Mouse (Mus musculus): ENCODE data around the gene Liph. TPM values are rescaled to one million over a fixed set of nuclear protein-coding genes. Genes with fewer than 3 reads are reported as not detected.

Gene Liph
- total and polyA plus RNA-seq, 3 experiments: 0.11 TPM; not detected in 2

GRCm38 (mm10) chr16:22015569-22015968 lies 20.1 kb upstream of the Liph start:
- Histone ChIP-seq H3K9me3 (replicated peaks) (no peaks in the 10 kb centered on the region), H3K27me3 (ENCODE audit: insufficient read depth, low read length) (no peaks in the 10 kb centered on the region), H3K4me3 (ENCODE audit: low read depth, low read length) (no peak overlapping the region), H3K36me3 (replicated peaks) (peaks cover 76% of the 10 kb centered on the region), H3K4me1 (ENCODE audit: insufficient read depth, low read depth, low read length) (peaks cover 23% of the 10 kb centered on the region)
- ATAC-seq (ENCODE audit: extremely low read depth, insufficient number of reproducible peaks, low FRiP score, poor library complexity, severe bottlenecking): no peak
- no peak for DNase-seq (ENCODE audit: low spot score)
- TF ChIP-seq POLR2AphosphoS5 (IDR thresholded peaks at IDR 0.05; ENCODE audit: insufficient replicate concordance, low read depth, low read length) (no peak), GATA2 (IDR thresholded peaks at IDR 0.05; ENCODE audit: borderline replicate concordance, low read depth, low read length) (no peak), TAL1 (conservative IDR thresholded peaks at IDR 0.05; ENCODE audit: low read depth, low read length) (no peak), CTCF (IDR thresholded peaks at IDR 0.05; ENCODE audit: low read depth, low read length) (no peak), GATA1 (IDR thresholded peaks at IDR 0.05; ENCODE audit: borderline replicate concordance, low read length) (no peak)

- Histone ChIP-seq H3K27me3 (ENCODE audit: insufficient read depth, low read length) (peaks cover 11% of the 10 kb centered on the region), H3K4me3 (ENCODE audit: low read depth, low read length) (peak overlapping the region; percentile 95), H3K9me3 (replicated peaks) (no peaks in the 10 kb centered on the region), H3K4me1 (ENCODE audit: insufficient read depth, low read depth, low read length) (peaks cover 31% of the 10 kb centered on the region), H3K36me3 (replicated peaks) (peaks cover 25% of the 10 kb centered on the region)
- DNase-seq (ENCODE audit: low spot score) (peak; percentile 11), ATAC-seq (ENCODE audit: extremely low read depth, insufficient number of reproducible peaks, low FRiP score, poor library complexity, severe bottlenecking) (no peak)
- TF ChIP-seq GATA1 (IDR thresholded peaks at IDR 0.05; ENCODE audit: borderline replicate concordance, low read length): no peak
- TF ChIP-seq POLR2AphosphoS5 (IDR thresholded peaks at IDR 0.05; ENCODE audit: insufficient replicate concordance, low read depth, low read length): no peak
- TF ChIP-seq GATA2 (IDR thresholded peaks at IDR 0.05; ENCODE audit: borderline replicate concordance, low read depth, low read length): no peak
- no peak for TF ChIP-seq TAL1 (conservative IDR thresholded peaks at IDR 0.05; ENCODE audit: low read depth, low read length)
- no peak for TF ChIP-seq CTCF (IDR thresholded peaks at IDR 0.05; ENCODE audit: low read depth, low read length)
These were observed 14.1 kb upstream of the Liph start for GRCm38 (mm10) chr16:22009596-22009995.

- peak; percentile 86 for DNase-seq (ENCODE audit: low spot score)
- Histone ChIP-seq H3K9me3 (replicated peaks) (no peaks in the 10 kb centered on the region), H3K36me3 (replicated peaks) (peaks cover 22% of the 10 kb centered on the region), H3K4me3 (ENCODE audit: low read depth, low read length) (peak within 1 kb of the TSS; percentile 95), H3K4me1 (ENCODE audit: insufficient read depth, low read depth, low read length) (peaks cover 31% of the 10 kb centered on the region), H3K27me3 (ENCODE audit: insufficient read depth, low read length) (peaks cover 11% of the 10 kb centered on the region)
- peak; percentile 99 for ATAC-seq (ENCODE audit: extremely low read depth, insufficient number of reproducible peaks, low FRiP score, poor library complexity, severe bottlenecking)
- TF ChIP-seq CTCF (IDR thresholded peaks at IDR 0.05; ENCODE audit: low read depth, low read length) (no peak), POLR2AphosphoS5 (IDR thresholded peaks at IDR 0.05; ENCODE audit: insufficient replicate concordance, low read depth, low read length) (no peak), TAL1 (conservative IDR thresholded peaks at IDR 0.05; ENCODE audit: low read depth, low read length) (no peak)
These were observed 13.7 kb upstream of the Liph start, which contains the start of gene Senp2 for GRCm38 (mm10) chr16:22009099-22009584. Gene Senp2, plus strand, starts transcription at chr16:22009484.

GRCm38 (mm10) chr16:22001606-22002005 lies 6.1 kb upstream of the Liph start:
- H3K9me3 ChIP-seq (replicated peaks): no peaks in the 10 kb centered on the region
- H3K27me3 ChIP-seq (ENCODE audit: insufficient read depth, low read length): peaks cover 38% of the 10 kb centered on the region
- no peak overlapping the region for H3K4me3 ChIP-seq (ENCODE audit: low read depth, low read length)
- no peaks in the 10 kb centered on the region for H3K4me1 ChIP-seq (ENCODE audit: insufficient read depth, low read depth, low read length)
- DNase-seq (ENCODE audit: low spot score): no peak
- TF ChIP-seq GATA1 (IDR thresholded peaks at IDR 0.05; ENCODE audit: borderline replicate concordance, low read length): no peak
- TF ChIP-seq POLR2AphosphoS5 (IDR thresholded peaks at IDR 0.05; ENCODE audit: insufficient replicate concordance, low read depth, low read length): no peak
- no peak for TF ChIP-seq TAL1 (conservative IDR thresholded peaks at IDR 0.05; ENCODE audit: low read depth, low read length)
- no peak for TF ChIP-seq GATA2 (IDR thresholded peaks at IDR 0.05; ENCODE audit: borderline replicate concordance, low read depth, low read length)
- no peak for TF ChIP-seq CTCF (IDR thresholded peaks at IDR 0.05; ENCODE audit: low read depth, low read length)
- ATAC-seq (ENCODE audit: extremely low read depth, insufficient number of reproducible peaks, low FRiP score, poor library complexity, severe bottlenecking): no peak
- no peaks in the 10 kb centered on the region for H3K36me3 ChIP-seq (replicated peaks)

- Histone ChIP-seq H3K27me3 (ENCODE audit: insufficient read depth, low read length) (peaks cover 41% of the 10 kb centered on the region), H3K9me3 (replicated peaks) (no peaks in the 10 kb centered on the region), H3K36me3 (replicated peaks) (no peaks in the 10 kb centered on the region), H3K4me1 (ENCODE audit: insufficient read depth, low read depth, low read length) (no peaks in the 10 kb centered on the region), H3K4me3 (ENCODE audit: low read depth, low read length) (no peak overlapping the region)
- TF ChIP-seq GATA2 (IDR thresholded peaks at IDR 0.05; ENCODE audit: borderline replicate concordance, low read depth, low read length) (no peak), TAL1 (conservative IDR thresholded peaks at IDR 0.05; ENCODE audit: low read depth, low read length) (no peak), GATA1 (IDR thresholded peaks at IDR 0.05; ENCODE audit: borderline replicate concordance, low read length) (no peak), CTCF (IDR thresholded peaks at IDR 0.05; ENCODE audit: low read depth, low read length) (no peak), POLR2AphosphoS5 (IDR thresholded peaks at IDR 0.05; ENCODE audit: insufficient replicate concordance, low read depth, low read length) (no peak)
- DNase-seq (ENCODE audit: low spot score) (no peak), ATAC-seq (ENCODE audit: extremely low read depth, insufficient number of reproducible peaks, low FRiP score, poor library complexity, severe bottlenecking) (no peak)
These were observed 5.7 kb upstream of the Liph start for GRCm38 (mm10) chr16:22001172-22001571.

GRCm38 (mm10) chr16:21999941-22000690 lies 4.7 kb upstream of the Liph start:
- DNase-seq (ENCODE audit: low spot score): no peak
- no peak overlapping the region for H3K4me3 ChIP-seq (ENCODE audit: low read depth, low read length)

More at GRCm38 (mm10) chr16:21999941-22000690, 4.7 kb upstream of the Liph start:
- no peak for ATAC-seq (ENCODE audit: extremely low read depth, insufficient number of reproducible peaks, low FRiP score, poor library complexity, severe bottlenecking)
- no peaks in the 10 kb centered on the region for H3K9me3 ChIP-seq (replicated peaks)
- TF ChIP-seq CTCF (IDR thresholded peaks at IDR 0.05; ENCODE audit: low read depth, low read length) (no peak), GATA2 (IDR thresholded peaks at IDR 0.05; ENCODE audit: borderline replicate concordance, low read depth, low read length) (no peak), GATA1 (IDR thresholded peaks at IDR 0.05; ENCODE audit: borderline replicate concordance, low read length) (no peak), TAL1 (conservative IDR thresholded peaks at IDR 0.05; ENCODE audit: low read depth, low read length) (no peak), POLR2AphosphoS5 (IDR thresholded peaks at IDR 0.05; ENCODE audit: insufficient replicate concordance, low read depth, low read length) (no peak)
- H3K36me3 ChIP-seq (replicated peaks): no peaks in the 10 kb centered on the region
- H3K4me1 ChIP-seq (ENCODE audit: insufficient read depth, low read depth, low read length): no peaks in the 10 kb centered on the region
- peaks cover 39% of the 10 kb centered on the region for H3K27me3 ChIP-seq (ENCODE audit: insufficient read depth, low read length)
